Mouse (Mus musculus) thymus, postnatal 4 days (tissue): ENCODE data around the gene Mcrip1.
A peak's percentile ranks its signal among the peaks of the same experiment; 100 is the strongest.

ENCODE experiments used
- DNase-seq: peaks from one replicate; pipeline ENCODE4 v3.0.0; 2021

Gene Mcrip1

GRCm38 (mm10) chr11:120509940-120510339 is 39.6 kb downstream of the Mcrip1 start:
- peak; percentile 38 for DNase-seq

- no peak for DNase-seq
These were observed 41.1 kb downstream of the Mcrip1 start for GRCm38 (mm10) chr11:120508290-120508870.

- DNase-seq = no peak
These were observed 41.8 kb downstream of the Mcrip1 start for GRCm38 (mm10) chr11:120507611-120508289.

DNA sequence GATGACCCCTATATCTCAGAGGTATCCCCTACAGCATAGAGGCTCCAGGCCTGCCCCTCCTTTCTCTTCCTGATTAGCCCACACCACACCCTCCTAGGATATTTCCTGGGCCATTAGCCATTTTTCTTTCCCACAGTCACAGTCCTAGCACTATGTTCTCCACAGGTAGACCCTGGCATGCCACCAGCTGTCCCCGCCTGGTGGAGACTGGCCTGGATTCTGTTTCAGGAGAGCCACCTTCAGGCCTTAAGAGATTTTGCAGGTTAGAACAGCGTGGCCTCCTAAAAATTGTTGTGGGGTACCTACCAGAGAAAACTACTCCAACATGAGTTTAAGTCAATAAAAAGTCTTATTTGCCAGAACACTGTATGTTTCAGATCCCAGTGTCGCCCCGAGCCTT is 42.6 kb downstream of the Mcrip1 start:
- DNase-seq = no peak

DNA sequence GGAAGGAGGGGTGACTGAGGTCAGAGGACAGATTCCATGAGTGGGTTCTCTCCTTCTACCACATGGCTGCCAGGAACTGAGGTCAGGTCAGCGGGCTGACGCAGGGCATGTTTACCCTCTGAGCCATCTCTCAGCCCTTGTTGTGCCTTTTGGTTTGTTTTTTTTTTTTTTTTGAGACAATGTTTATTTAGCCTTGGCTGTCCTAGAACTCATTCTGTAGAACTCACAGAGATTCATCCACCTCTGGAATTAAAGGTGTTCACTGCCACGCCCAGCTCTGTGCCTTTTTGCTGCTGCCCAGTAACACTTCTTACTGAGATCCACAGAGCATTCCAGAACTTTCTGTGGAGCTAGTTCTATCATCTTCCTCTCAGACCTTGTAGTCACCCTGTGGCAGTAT is 43.9 kb downstream of the Mcrip1 start:
- DNase-seq = no peak

- no peak for DNase-seq
These were observed 47.8 kb downstream of the Mcrip1 start for GRCm38 (mm10) chr11:120501701-120502100.

- DNase-seq = no peak
These were observed 48.5 kb downstream of the Mcrip1 start for GRCm38 (mm10) chr11:120501018-120501417.

DNA sequence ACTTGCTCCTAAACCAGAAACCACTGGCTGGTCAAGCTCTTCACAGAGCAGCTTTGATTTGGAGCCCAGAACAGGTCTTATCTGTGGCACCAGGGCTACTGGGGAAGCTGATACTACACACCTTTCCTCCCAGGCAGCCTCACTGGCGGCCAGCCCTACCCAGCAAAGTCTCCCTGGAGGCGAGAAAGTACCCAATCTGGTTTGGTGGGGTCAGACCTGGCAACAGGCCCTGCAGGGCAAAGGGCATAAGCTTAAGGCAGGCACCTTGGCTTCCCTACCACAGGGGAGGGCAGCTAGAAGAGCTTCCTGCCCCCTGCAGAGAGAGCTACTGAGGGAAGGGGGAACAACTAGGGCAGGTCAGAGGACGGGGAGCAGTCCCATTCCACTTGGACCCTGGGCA is 49.2 kb downstream of the Mcrip1 start:
- no peak for DNase-seq

DNA sequence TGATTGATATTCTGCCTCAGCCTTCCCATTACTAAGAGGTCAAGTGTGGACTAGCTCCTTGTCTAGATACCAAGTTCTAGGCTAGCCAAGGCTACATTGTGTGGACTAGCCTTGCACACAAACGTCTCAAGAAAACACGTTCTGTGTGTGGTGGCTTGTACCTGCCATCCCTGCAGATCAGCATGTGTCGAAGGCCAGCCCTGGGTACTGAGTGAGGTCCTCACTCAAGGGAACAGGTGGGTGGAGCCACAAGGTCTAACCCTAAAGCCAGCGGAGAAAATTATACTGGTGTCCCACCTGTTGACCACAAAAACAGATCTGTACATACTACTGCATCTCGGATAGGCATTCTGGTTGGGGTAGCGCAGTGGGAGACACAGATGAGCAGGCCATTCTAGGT is 49.6 kb downstream of the Mcrip1 start:
- no peak for DNase-seq

DNA sequence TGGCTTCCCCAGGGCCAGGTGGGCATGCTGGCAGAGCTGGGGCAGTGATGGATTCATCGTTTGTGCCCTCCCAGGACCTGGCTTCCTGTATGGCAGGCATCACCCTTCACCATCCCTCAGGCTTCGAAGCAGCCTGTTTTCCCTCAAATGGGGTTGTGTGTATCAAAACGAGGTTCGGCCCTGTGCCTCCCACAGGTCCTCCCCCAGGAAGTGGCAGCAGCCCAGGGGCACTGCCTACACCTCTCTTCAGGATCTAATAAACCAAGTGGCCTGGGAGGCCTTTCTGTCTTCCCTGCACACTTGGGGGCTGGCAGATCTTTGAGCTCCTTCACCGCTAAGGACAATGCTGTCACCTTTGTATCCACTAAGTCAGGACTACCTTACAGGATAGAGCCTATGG is 50.6 kb downstream of the Mcrip1 start:
- no peak for DNase-seq

GRCm38 (mm10) chr11:120498226-120498625 is 51.3 kb downstream of the Mcrip1 start:
- no peak for DNase-seq

GRCm38 (mm10) chr11:120497436-120497835 is 52.1 kb downstream of the Mcrip1 start:
- DNase-seq = no peak

GRCm38 (mm10) chr11:120493911-120494310 is 55.6 kb downstream of the Mcrip1 start:
- no peak for DNase-seq

GRCm38 (mm10) chr11:120493351-120493750 is 56.2 kb downstream of the Mcrip1 start:
- no peak for DNase-seq
